Mouse (Mus musculus) naive thymus-derived CD4-positive, alpha-beta T cell, adult 2 months (primary cell): ENCODE data around the gene Spocd1.

Experiments used
- DNase-seq: peaks from one replicate; pipeline ENCODE4 v3.0.0-alpha.2; 2011; ENCODE audit warnings: low read depth

The Spocd1 gene

GRCm38 (mm10) chr4:129974285-129974684 is 45.2 kb downstream of the Spocd1 start:
- DNase-seq: no peak

- no peak for DNase-seq
These were observed 48.2 kb downstream of the Spocd1 start for GRCm38 (mm10) chr4:129977256-129977655.

GRCm38 (mm10) chr4:129978227-129978626 is 49.2 kb downstream of the Spocd1 start:
- DNase-seq: no peak

GRCm38 (mm10) chr4:129978930-129979329 is 49.9 kb downstream of the Spocd1 start:
- DNase-seq: no peak

GRCm38 (mm10) chr4:129981657-129982056 is 52.6 kb downstream of the Spocd1 start:
- no peak for DNase-seq

- DNase-seq: no peak
These were observed 54.0 kb downstream of the Spocd1 start for GRCm38 (mm10) chr4:129983046-129983445.

GRCm38 (mm10) chr4:129983764-129984420 is 54.8 kb downstream of the Spocd1 start:
- DNase-seq: peak; percentile 55

GRCm38 (mm10) chr4:129984421-129985061 is 55.5 kb downstream of the Spocd1 start, which contains the start of gene Adgrb2:
Adgrb2 (plus strand) TSS chr4:129984870.
- peak; percentile 24 for DNase-seq

- DNase-seq: peak; percentile 23
These were observed 56.2 kb downstream of the Spocd1 start for GRCm38 (mm10) chr4:129985161-129985670.

- peak; percentile 61 for DNase-seq
These were observed 56.8 kb downstream of the Spocd1 start for GRCm38 (mm10) chr4:129985671-129986441.

- peak; percentile 59 for DNase-seq
These were observed 58.9 kb downstream of the Spocd1 start for GRCm38 (mm10) chr4:129987825-129988504.

- no peak for DNase-seq
These were observed 60.9 kb downstream of the Spocd1 start for GRCm38 (mm10) chr4:129989925-129990324.

GRCm38 (mm10) chr4:129992720-129993119 is 63.7 kb downstream of the Spocd1 start:
- no peak for DNase-seq

- DNase-seq: no peak
These were observed 64.2 kb downstream of the Spocd1 start for GRCm38 (mm10) chr4:129993213-129993612.

GRCm38 (mm10) chr4:129993944-129994695 is 65.1 kb downstream of the Spocd1 start:
- no peak for DNase-seq

GRCm38 (mm10) chr4:129994728-129995127 is 65.7 kb downstream of the Spocd1 start:
- DNase-seq: no peak

- no peak for DNase-seq
These were observed 66.2 kb downstream of the Spocd1 start for GRCm38 (mm10) chr4:129995255-129995654.

GRCm38 (mm10) chr4:129996015-129996414 is 67.0 kb downstream of the Spocd1 start:
- no peak for DNase-seq

GRCm38 (mm10) chr4:129998124-129998523 is 69.1 kb downstream of the Spocd1 start:
- no peak for DNase-seq

GRCm38 (mm10) chr4:130001710-130002109 is 72.7 kb downstream of the Spocd1 start:
- no peak for DNase-seq

- DNase-seq: no peak
These were observed 73.1 kb downstream of the Spocd1 start for GRCm38 (mm10) chr4:130002157-130002556.
